Comparison of ENCODE assay signal across 16 mouse cellular contexts in genomic region chr7:58690069-58690923, GRCm38 (mm10). TPM values are rescaled to one million over a fixed set of nuclear protein-coding genes. Genes with fewer than 3 reads are reported as not detected.
A peak's percentile ranks its signal among the peaks of the same experiment; 100 is the strongest.
DNase-seq lines count a peak whose midpoint lies in the region; ATAC-seq and TF ChIP-seq lines count a peak whose summit lies in the region.
"Had no signal": no experiment of that assay in that cellular context is flagged by ENCODE, and none has a peak within 500 bp of the region (broad histone marks: within the 10 kb centered on the region; RNA-seq: fewer than 3 reads in every experiment).

No protein-coding gene starts in this region.

- no peak for TF ChIP-seq CTCF in layer of hippocampus, adult 2 months (conservative IDR thresholded peaks at IDR 0.05)

- H3K9ac ChIP-seq in hindbrain, embryonic 13.5 days: no peak overlapping the region
- H3K9ac ChIP-seq in neural tube, embryonic 15.5 days (replicated peaks): no peak overlapping the region
- H3K9ac ChIP-seq: embryonic facial prominence, embryonic 15.5 days; limb, embryonic 15.5 days; liver, postnatal 0 days had no signal

- no peaks in the 10 kb centered on the region for H3K9me3 ChIP-seq in hindbrain, embryonic 13.5 days
- H3K9me3 ChIP-seq in neural tube, embryonic 15.5 days (replicated peaks): no peaks in the 10 kb centered on the region
- H3K9me3 ChIP-seq: embryonic facial prominence, embryonic 15.5 days; limb, embryonic 15.5 days had no signal

- no peak for DNase-seq in layer of hippocampus, adult 2 months (ENCODE audit: low spot score in 2 of 2)
- no peak for DNase-seq in layer of hippocampus, adult 18-20 months (ENCODE audit: low spot score in 2 of 2)
- peak; percentile 39 for DNase-seq in brain, embryonic 18.5 days (ENCODE audit: low read depth, low spot score)
- DNase-seq in embryo, embryonic 10 days (ENCODE audit: low spot score): no peak
- no peak for DNase-seq in gastrocnemius, adult 8-10 months (ENCODE audit: low spot score in 2 of 2)
- no peak for DNase-seq in adrenal gland, adult (ENCODE audit: inconsistent age in 2 of 2, low spot score in 1 of 2)
- DNase-seq: cerebellum, adult 9-10 months; kidney, adult 8-10 months; layer of hippocampus, adult 9-11 months; liver, postnatal 0 days; lung, postnatal 4 days; right cerebral cortex, postnatal 14 days had no signal

- WGBS in hindbrain, embryonic 13.5 days: 83% methylated on average over 6 of the region's 6 CpGs
- WGBS in neural tube, embryonic 15.5 days: 71% methylated on average over 6 of the region's 6 CpGs

- H3K27me3 ChIP-seq in hindbrain, embryonic 13.5 days: no peaks in the 10 kb centered on the region
- no peaks in the 10 kb centered on the region for H3K27me3 ChIP-seq in neural tube, embryonic 15.5 days (replicated peaks)
- H3K27me3 ChIP-seq: embryonic facial prominence, embryonic 15.5 days; limb, embryonic 15.5 days had no signal

- no peaks in the 10 kb centered on the region for H3K36me3 ChIP-seq in hindbrain, embryonic 13.5 days
- H3K36me3 ChIP-seq in neural tube, embryonic 15.5 days: no peaks in the 10 kb centered on the region
- H3K36me3 ChIP-seq: embryonic facial prominence, embryonic 15.5 days; limb, embryonic 15.5 days had no signal

- no peak overlapping the region for H3K4me2 ChIP-seq in hindbrain, embryonic 13.5 days
- H3K4me2 ChIP-seq in neural tube, embryonic 15.5 days: no peak overlapping the region
- H3K4me2 ChIP-seq: embryonic facial prominence, embryonic 15.5 days; limb, embryonic 15.5 days had no signal

- ATAC-seq in hindbrain, embryonic 13.5 days (ENCODE audit: low FRiP score): no peak
- peak; percentile 55; the same call in 1 of the 2 replicates for ATAC-seq in neural tube, embryonic 15.5 days (ENCODE audit: low FRiP score)
- ATAC-seq: liver, postnatal 0 days had no signal

- peak overlapping the region; percentile 51; the same call in 1 of the 2 replicates for H3K27ac ChIP-seq in layer of hippocampus, adult 2 months
- H3K27ac ChIP-seq in hindbrain, embryonic 13.5 days: 0 out of 2 replicates have a peak overlapping the region, but pooled peaks have one; percentile 31
- peak overlapping the region; percentile 48 for H3K27ac ChIP-seq in neural tube, embryonic 15.5 days (replicated peaks)
- H3K27ac ChIP-seq: embryonic facial prominence, embryonic 15.5 days; limb, embryonic 15.5 days had no signal

- no peak overlapping the region for H3K4me3 ChIP-seq in layer of hippocampus, adult 2 months
- H3K4me3 ChIP-seq in hindbrain, embryonic 13.5 days: no peak overlapping the region
- H3K4me3 ChIP-seq in neural tube, embryonic 15.5 days (replicated peaks): no peak overlapping the region
- H3K4me3 ChIP-seq: embryonic facial prominence, embryonic 15.5 days; limb, embryonic 15.5 days had no signal

- H3K4me1 ChIP-seq in hindbrain, embryonic 13.5 days (replicated peaks): peaks cover 10% of the 10 kb centered on the region
- H3K4me1 ChIP-seq in neural tube, embryonic 15.5 days: peaks cover 8% of the 10 kb centered on the region; the same call in 1 of the 2 replicates

RNA-seq across cellular contexts. Expression of gene Atp10a, which starts 34.3 kb away (rescaled TPM):
- total RNA-seq in layer of hippocampus, adult 2 months (2021): 1 to 10 TPM; 7.5 to 8.4 TPM
- total RNA-seq in layer of hippocampus, adult 18-20 months (2021): 1 to 10 TPM; 6.0 to 7.2 TPM
- polyA plus RNA-seq in hindbrain, embryonic 13.5 days (2015; fragmentation: Nextera tagmentation; extraction: Ambion mirVana): 0.54 and 0.84 TPM in 2 replicates
- polyA plus RNA-seq in neural tube, embryonic 15.5 days (2015; fragmentation: Nextera tagmentation; extraction: Ambion mirVana): 1.1 and 2.3 TPM in 2 replicates
- total RNA-seq in gastrocnemius, adult 8-10 months (2022): 1 to 10 TPM in 2 of 4 experiments, under 1 TPM in 2; 0.90 to 1.1 (median 1.0) TPM
